Mouse (Mus musculus) natural killer cell, adult 2 months (primary cell): ENCODE data around the gene Repin1.

Source experiments
- DNase-seq, 2 experiments: peaks; one replicate each; pipeline ENCODE4 v3.0.0; 2022; ENCODE audit warnings: low spot score in 2 of 2

Repin1 gene

DNA sequence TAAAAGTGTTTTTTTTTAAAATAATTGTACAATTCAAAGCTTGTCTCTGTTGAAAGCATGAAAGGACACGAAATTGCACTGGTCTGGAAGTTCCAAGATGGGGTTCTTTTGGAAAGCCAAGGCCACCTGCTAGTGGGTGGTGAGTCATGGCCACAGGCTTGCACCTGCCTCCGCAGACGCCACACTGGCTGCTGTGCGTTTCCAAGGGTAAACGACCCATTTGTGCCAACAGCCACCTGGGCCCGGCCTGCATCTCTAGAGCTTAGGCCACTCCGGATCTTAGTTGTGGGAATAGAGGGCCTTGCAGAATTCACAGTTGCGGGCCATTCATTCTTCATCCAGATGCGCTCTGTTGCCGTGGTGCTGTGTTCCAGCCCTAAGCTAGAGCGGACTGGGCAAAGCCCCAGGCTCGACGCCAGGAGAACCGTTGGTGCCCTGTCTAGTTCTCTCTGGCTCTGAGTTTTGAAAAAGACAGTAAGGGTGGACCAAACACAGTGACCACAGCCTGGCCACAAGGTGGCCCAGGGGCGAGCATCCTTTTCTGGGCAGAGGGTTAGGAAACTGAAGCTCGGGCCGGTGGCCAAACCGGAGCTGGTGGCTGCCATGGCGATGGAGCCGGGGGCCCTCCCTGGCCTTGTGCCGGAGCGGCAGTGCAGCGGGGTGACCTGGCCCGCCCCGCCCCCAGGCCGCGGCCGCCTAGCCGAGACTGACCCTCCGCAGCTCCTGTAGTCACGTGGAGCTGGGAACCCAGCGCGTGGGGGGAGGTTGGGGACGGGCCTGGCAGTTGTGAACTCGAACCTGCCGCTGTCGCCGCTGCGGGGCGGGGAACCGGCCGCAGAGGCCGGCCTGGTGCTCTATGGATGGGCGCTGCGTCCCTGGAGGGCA lies at the start of gene Repin1, which contains the start of gene Gm44965:
Repin1 (plus strand) TSS at position 726 of the 885 bp plus-strand sequence.
Gm44965 (plus strand) TSS at position 784 of the 885 bp plus-strand sequence.
- DNase-seq: peak; percentile 81

DNA sequence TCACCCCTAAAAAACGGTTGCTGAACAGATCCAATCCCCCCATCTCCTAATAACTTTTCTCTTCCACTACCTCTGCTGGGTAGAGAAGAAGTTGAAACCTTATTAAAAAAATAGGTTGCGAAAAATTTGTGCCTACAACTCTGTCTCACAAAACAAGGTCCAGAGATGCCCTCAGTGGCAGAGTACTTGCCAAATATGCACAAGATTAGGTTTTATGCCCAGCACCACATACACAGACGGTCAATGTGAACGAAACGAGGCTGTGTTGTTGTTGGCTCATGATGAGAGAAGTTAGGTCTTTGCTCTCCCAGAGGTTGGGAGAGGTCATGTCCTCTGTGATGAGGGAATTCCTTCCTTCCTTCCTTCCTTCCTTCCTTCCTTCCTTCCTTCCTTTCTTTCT lies 48.4 kb upstream of the Repin1 start:
- DNase-seq: no peak

DNA sequence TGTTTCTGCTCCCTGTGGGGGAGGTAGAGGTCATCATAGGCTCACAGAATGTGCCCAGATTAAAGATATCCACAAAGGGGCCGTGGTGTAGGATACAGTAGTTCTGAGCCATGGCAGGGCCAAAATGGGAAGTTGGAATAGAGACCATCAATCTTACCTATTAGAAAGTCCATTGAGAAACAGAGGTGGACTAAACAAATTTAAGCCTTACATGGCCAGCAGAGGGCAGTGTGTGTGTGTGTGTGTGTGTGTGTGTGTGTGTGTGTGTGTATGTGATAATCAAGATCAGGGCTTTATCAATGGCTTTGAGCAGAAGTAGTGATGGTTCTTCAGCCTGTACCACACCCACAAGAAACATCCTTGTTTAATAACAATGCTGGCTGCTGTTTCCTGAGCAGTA lies 47.4 kb upstream of the Repin1 start:
- peak; percentile 40 to 50 for DNase-seq

DNA sequence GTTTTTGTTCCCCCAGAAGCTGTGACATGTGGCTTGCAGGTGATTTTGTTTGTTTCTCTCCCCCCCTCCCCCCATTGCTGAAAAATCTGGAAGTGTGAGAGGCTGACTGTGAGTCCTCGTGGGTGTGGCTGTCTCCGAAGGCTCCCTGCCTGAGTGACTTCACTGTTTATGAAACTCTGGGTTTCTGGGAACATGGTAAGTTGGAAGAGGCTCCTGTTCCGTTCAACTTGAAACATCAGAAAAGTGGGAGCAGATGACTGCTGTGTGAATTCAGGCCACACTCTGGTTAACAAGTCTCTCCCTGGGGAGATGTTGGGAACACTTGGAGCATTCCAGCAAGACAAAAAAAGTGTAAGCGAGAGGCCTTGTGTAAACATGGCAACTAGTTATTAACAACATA lies 46.8 kb upstream of the Repin1 start:
- DNase-seq: no peak

DNA sequence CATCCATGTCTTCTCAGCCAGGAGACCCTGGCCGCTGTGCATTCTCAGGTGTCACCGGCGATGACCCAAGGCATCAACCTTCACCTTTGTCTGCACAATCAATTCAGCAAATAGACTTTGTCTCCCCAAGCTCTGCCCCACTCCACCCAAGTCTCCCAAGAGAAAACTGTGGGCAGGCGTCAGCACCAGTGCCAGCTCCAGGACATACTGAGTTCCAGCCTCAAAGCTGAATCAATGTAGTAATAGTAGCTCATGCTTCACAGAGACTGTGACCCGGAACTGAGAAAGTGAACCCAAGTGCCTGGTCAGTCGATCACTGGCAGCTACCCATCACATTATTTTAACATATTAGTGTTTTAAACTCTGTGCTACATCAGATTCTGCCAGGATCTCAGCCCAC lies 45.4 kb upstream of the Repin1 start:
- no peak for DNase-seq

- DNase-seq: peak in 1 of 2 experiments; percentile 33
Measured at GRCm38 (mm10) chr6:48552918-48553317, 40.8 kb upstream of the Repin1 start.

DNA sequence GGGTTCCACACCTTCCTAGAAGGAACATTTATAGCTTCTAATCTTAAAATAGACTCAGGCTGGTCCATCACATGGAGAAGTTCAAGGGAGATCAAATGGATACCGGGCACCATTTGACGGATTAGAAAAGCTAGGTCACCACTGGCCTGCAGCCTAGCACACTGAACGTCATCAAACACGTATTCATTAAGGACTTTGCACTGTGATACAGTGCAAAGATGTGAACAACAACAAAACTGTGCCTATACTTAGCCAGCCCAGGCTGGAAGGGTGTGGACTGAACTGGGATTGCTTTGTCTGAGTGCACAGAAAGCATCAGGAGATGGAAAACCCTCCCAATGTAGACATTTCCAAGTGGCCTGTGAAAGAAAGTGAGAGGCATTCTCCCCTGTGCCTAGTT lies 39.9 kb upstream of the Repin1 start:
- DNase-seq: no peak

DNA sequence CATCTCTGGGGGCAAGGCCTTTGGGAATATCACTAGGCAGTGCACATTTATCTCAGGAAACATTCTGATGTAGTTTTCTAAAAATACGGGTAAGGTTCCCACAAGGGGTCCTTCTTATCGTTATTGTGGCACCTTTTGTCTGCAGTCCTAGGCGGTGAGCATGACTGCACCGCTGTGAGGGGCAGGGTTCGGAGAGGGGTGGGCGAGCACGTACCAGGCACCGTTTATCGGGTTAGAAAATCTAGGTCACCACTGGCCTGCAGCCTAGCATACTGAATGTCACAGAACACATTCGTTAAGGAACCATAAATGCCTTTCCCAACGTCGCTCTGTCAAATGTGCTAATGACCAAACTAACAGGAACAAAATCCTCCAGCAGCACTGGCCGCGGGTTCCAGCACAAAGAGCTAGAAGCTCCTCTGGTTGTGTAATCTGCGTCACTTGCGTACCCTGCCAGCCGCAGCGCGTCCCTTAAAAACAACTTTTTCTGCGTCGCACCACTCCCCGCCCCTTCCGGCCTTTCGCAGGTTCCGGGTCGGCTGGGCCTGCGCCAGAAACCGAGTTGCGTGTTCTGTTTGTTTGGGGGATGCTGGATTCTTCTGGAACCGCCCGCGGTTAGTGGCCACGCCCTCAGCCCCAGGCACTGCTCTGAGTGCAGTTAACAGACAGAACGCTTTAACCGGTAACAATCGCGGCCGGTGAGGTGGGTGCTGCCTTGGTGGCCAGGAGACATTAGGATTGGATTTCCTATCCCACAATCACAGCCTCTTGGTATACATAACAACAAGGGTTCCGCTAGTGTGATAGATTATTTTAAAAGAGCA lies 39.2 kb upstream of the Repin1 start, which contains the start of gene Lrrc61:
Lrrc61 (plus strand) TSS at position 517 of the 824 bp plus-strand sequence.
- DNase-seq: peak; percentile 92 to 93

DNA sequence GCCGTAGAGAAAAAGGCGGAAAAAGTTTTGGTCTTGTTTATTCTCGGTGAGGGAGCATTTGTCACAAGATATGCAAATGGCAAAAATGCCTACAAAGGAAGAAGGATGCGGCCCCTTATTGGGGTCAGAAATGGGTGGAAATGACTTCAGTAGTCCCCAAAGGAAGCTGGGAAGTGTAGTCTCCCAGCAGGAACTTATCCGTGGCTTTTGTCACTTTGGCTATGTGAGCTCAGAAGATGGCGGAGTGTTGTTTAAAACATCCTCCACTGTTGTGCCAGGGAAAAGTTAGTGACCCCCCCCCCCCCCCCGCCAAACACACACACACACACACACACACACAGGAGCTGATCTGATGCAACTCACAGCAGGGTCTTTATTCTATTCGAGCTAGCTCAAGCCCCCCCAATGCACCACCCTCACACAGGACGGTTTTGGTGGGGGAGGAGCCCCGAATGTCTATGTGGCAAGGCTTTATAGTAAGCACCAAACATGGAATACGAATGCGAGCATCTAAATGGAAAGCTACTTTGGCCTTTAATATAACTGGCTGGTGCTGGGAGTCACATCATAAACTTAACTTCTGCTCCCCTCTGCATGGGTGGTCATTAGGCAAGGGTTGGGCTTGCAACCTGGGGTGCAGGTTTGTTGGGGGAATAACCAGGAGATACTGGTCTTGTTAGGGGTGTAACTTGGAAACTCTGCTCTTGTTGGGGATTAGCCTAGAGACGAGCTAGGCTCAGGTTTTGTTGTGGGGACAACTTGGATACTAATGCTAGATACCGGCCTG lies 38.4 kb upstream of the Repin1 start:
- DNase-seq: peak in 1 of 2 experiments; percentile 10

- DNase-seq: no peak
Measured at GRCm38 (mm10) chr6:48555956-48556355, 37.7 kb upstream of the Repin1 start.

- no peak for DNase-seq
Measured at GRCm38 (mm10) chr6:48565693-48566310, 27.9 kb upstream of the Repin1 start.

DNA sequence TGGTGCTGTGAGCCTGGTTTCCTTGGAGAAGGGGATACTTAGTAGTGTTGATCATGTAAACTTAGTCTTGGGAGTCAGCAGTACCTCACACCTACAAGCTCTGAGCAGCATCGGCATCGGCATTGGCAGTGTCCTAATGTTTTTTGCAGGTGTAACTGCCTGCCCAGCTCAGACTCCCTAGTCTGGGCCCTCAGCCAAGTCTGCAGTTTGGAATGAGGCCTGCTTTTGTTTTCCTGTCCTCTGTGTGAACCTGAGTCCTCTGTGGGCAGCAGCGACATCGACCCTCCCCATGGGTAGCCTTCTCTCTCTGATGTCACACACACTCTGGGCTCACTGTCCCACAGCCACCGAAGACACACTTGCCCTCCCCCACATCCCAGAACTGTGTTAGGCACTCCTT lies 27.4 kb upstream of the Repin1 start:
- no peak for DNase-seq

- DNase-seq: no peak
Measured at GRCm38 (mm10) chr6:48568036-48568984, 25.4 kb upstream of the Repin1 start.

DNA sequence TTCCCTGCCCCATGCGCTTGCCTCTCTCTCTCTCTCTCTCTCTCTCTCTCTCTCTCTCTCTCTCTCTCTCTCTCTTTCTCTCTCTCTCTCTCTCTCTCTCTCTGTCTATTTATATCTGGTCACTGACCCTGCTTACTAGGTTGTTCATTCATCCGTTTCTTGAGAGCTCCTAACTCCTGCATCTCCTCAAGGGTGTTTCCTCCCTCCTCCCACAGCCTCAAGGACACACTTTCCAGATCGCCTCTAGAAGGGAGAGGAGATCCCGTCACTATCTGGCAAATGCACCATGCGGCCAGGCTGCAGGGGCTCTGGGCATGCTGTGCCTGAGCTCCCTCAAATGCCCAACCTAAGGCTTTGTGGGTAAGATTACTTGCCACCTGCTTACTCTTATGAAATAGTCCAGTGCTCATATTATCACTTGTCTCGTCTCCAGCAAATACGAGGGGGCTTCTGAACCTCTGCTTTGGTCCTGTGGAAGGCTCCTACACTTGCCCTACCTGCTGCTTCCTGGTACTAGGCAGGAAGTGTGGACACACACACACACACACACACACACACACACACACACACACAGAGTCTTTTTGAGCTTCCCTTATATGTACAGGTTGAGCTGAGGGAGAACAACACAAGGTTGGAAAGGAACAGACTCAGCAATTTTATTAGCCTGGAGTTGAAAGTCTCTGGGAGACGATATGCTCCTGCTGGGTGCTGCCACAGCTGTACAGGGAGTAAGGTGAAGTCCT lies 24.4 kb upstream of the Repin1 start:
- no peak for DNase-seq

GRCm38 (mm10) chr6:48572014-48572413 lies 21.7 kb upstream of the Repin1 start:
- DNase-seq: no peak

DNA sequence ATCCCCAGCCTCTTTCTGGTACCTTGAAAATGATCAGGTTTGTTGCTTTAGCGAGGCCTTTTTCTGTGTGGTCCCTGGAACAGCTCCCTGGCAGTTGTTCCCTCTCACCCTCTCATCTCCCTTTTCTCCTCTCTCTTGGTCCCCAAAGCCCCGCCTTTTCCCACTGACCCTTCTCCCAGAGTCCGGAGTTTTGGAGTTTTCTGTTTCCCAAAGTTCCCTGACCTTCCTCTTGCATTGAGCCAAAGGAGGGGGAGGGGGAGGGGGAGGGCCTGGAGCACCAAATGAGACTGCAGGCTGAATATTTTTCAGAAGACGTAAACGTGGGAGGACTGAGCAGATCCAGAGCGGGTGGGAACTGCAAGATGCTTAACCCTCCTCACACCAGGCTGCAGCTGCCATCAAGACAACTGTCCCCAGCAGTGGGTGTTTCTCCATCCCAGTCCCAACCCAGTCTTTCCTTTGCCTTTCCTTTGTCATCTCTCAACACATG lies 21.1 kb upstream of the Repin1 start, which contains the start of gene Rarres2:
Rarres2 (minus strand) TSS at position 218 of the 490 bp plus-strand sequence.
- no peak for DNase-seq

DNA sequence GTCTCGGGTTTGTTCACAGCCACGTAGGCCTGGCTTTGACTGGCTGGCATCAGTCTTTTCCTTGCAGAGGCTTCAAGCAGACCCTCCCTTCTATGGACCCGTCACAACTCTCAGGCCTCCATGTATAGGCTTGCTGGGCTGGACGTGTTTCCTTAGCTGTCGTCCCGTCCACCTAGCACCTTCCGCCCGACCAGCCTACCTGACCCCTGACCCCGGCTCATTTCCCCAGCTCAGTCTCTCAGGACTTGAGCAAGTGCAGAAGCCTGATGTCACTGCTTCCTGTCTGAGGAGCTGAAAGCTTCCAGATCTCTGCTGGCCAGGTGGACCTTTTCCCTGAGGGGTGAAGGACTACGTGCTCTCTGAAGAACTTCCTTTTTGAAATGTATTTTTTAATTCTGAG lies 20.4 kb upstream of the Repin1 start:
- no peak for DNase-seq

GRCm38 (mm10) chr6:48573981-48574380 lies 19.7 kb upstream of the Repin1 start:
- DNase-seq: no peak

GRCm38 (mm10) chr6:48578736-48579135 lies 14.9 kb upstream of the Repin1 start:
- DNase-seq: no peak
